Mouse (Mus musculus) limb, embryonic 14.5 days (tissue): ENCODE measurements around the gene Icam5. TPM values are rescaled to one million over a fixed set of nuclear protein-coding genes. Genes with fewer than 3 reads are reported as not detected.

Experiments
- ATAC-seq: fragments of 200-750 bp; cut with Nextera tagmentation; 2 replicates; pipeline ENCODE4 v1.8.0; 2017; ENCODE audit warnings: low read depth, moderate number of reproducible peaks, moderate TSS enrichment; ENCODE audit not compliant: low FRiP score
- DNase-seq: peaks from one replicate; pipeline ENCODE4 v3.0.0-alpha.2; 2015; ENCODE audit warnings: low spot score
- H3K27ac ChIP-seq: fragments of 300-500 bp; sonication (generic); replicated peaks from 2 replicates; pipeline ENCODE4 v1.5.1; 2014; ENCODE audit warnings: low read depth, mild to moderate bottlenecking, low read length, moderate library complexity, mixed read lengths
- H3K27me3 ChIP-seq: fragments of 300-500 bp; sonication (generic); 2 replicates; pipeline ENCODE4 v1.6.1; 2014; ENCODE audit warnings: low read length, mixed read lengths; ENCODE audit not compliant: control insufficient read depth, insufficient read depth
- H3K36me3 ChIP-seq: fragments of 300-500 bp; sonication (generic); 2 replicates; pipeline ENCODE4 v1.6.1; 2014; ENCODE audit warnings: mild to moderate bottlenecking, low read length, moderate library complexity, mixed read lengths; ENCODE audit not compliant: control insufficient read depth, insufficient read depth
- H3K4me1 ChIP-seq: fragments of 300-500 bp; sonication (generic); 2 replicates; pipeline ENCODE4 v1.6.1; 2014; ENCODE audit warnings: antibody characterized with exemption, low read length, mixed read lengths; ENCODE audit not compliant: control insufficient read depth, insufficient read depth
- H3K4me2 ChIP-seq: fragments of 300-500 bp; sonication (generic); replicated peaks from 2 replicates; pipeline ENCODE4 v1.6.1; 2014; ENCODE audit warnings: low read depth, mild to moderate bottlenecking, low read length, moderate library complexity; ENCODE audit not compliant: severe bottlenecking
- H3K4me3 ChIP-seq: fragments of 300-500 bp; sonication (generic); replicated peaks from 2 replicates; pipeline ENCODE4 v1.5.1; 2014; ENCODE audit warnings: low read length
- H3K9ac ChIP-seq: fragments of 300-500 bp; sonication (generic); 2 replicates; pipeline ENCODE4 v1.6.1; 2014; ENCODE audit warnings: mild to moderate bottlenecking, low read depth, low read length, moderate library complexity; ENCODE audit not compliant: severe bottlenecking
- H3K9me3 ChIP-seq: fragments of 300-500 bp; sonication (generic); 2 replicates; pipeline ENCODE4 v1.6.1; 2016; ENCODE audit warnings: low read length; ENCODE audit not compliant: control insufficient read depth
- POLR2A ChIP-seq: fragments of 200-500 bp; IDR thresholded peaks from 2 replicates; pipeline ENCODE4 v1.8.0; 2012; ENCODE audit warnings: inconsistent platforms, mild to moderate bottlenecking, moderate library complexity, borderline replicate concordance; ENCODE audit not compliant: insufficient read depth, insufficient read length; ENCODE audit errors: extremely low read depth
- WGBS: fragments of 180-500 bp; shearing (Covaris S2); extraction: QIAGEN DNeasy Blood & Tissue Kit; methylation state at CpG from one replicate; pipeline ENCODE4 v1.1.7; 2014; 5-methylcytosine and 5-hydroxymethylcytosine counted together
- polyA plus RNA-seq, 2 experiments: library from polyadenylated mRNA; depleted of rRNA in 1 of 2; stranded (reverse) in 1 of 2; unstranded in 1 of 2; fragments of >200 nt; fragmentation: Nextera tagmentation in 1 of 2; extraction: Ambion mirVana in 1 of 2; gene quantifications; 2 replicates each; pipeline versions ENCODE4 v1.2.1 to v1.2.3; 2012 to 2014

The Icam5 gene
- polyA plus RNA-seq, 2 experiments, result 0.11 to 0.34 TPM

DNA sequence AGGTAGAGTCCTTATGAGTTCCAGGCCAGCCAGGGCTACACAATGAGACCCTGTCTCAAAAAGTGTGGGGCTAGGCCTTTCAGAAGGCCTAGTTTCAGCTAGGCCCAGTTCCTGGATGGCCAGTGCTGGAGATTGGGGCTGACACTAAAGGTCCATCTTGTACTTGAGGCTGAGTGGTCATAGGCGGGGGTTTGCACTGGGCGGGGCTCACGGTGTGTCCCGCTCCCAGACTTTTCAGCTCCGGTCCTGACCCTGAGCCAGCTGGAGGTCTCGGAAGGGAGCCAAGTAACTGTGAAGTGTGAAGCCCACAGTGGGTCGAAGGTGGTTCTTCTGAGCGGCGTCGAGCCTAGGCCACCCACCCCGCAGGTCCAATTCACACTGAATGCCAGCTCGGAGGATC is 5.0 kb upstream of the Icam5 start:
- no peak for TF ChIP-seq POLR2A
- Histone ChIP-seq H3K4me3 (no peak overlapping the region), H3K27me3 (peaks cover 20% of the 10 kb centered on the region), H3K36me3 (no peaks in the 10 kb centered on the region), H3K4me1 (peaks cover 17% of the 10 kb centered on the region), H3K9ac (no peak overlapping the region), H3K9me3 (no peaks in the 10 kb centered on the region), H3K27ac (no peak overlapping the region), H3K4me2 (no peak overlapping the region)
- 77% methylated on average over 12 of the region's 12 CpGs for WGBS
- no peak for DNase-seq
- ATAC-seq, result no peak

GRCm38 (mm10) chr9:21027774-21028290 is 4.0 kb upstream of the Icam5 start:
- Histone ChIP-seq H3K4me1 (peaks cover 21% of the 10 kb centered on the region), H3K4me3 (no peak overlapping the region), H3K9me3 (no peaks in the 10 kb centered on the region), H3K36me3 (no peaks in the 10 kb centered on the region), H3K27ac (no peak overlapping the region), H3K4me2 (no peak overlapping the region), H3K9ac (no peak overlapping the region), H3K27me3 (peaks cover 29% of the 10 kb centered on the region)
- no peak for TF ChIP-seq POLR2A
- ATAC-seq, result no peak
- WGBS, result 40% methylated on average over 8 of the region's 8 CpGs
- DNase-seq, result no peak

GRCm38 (mm10) chr9:21028560-21029110 is 3.2 kb upstream of the Icam5 start:
- H3K27me3 ChIP-seq, result peaks cover 37% of the 10 kb centered on the region
- H3K9ac ChIP-seq, result no peak overlapping the region
- no peak overlapping the region for H3K27ac ChIP-seq
- H3K4me2 ChIP-seq, result no peak overlapping the region
- no peak overlapping the region for H3K4me3 ChIP-seq
- H3K9me3 ChIP-seq, result no peaks in the 10 kb centered on the region
- DNase-seq, result no peak
- no peaks in the 10 kb centered on the region for H3K36me3 ChIP-seq
- H3K4me1 ChIP-seq, result peaks cover 25% of the 10 kb centered on the region
- no peak for TF ChIP-seq POLR2A
- no peak for ATAC-seq
- WGBS, result 68% methylated on average over 6 of the region's 6 CpGs

GRCm38 (mm10) chr9:21029291-21030054 is 2.4 kb upstream of the Icam5 start, which contains the start of gene Icam4:
TSS of gene Icam4 (plus strand) at chr9:21029373.
- peaks cover 25% of the 10 kb centered on the region for H3K4me1 ChIP-seq
- no peaks in the 10 kb centered on the region for H3K36me3 ChIP-seq
- H3K9ac ChIP-seq, result peak within 1 kb of the TSS; percentile 9; the same call in 1 of the 2 replicates
- TF ChIP-seq POLR2A, result no peak
- H3K4me2 ChIP-seq, result peak within 1 kb of the TSS; percentile 92
- H3K27ac ChIP-seq, result no peak within 1 kb of the TSS
- WGBS, result 3% methylated on average over 36 of the region's 37 CpGs
- peaks cover 46% of the 10 kb centered on the region for H3K27me3 ChIP-seq
- no peaks in the 10 kb centered on the region for H3K9me3 ChIP-seq
- ATAC-seq, result no peak
- peak; percentile 58 for DNase-seq
- H3K4me3 ChIP-seq, result peak within 1 kb of the TSS; percentile 49

GRCm38 (mm10) chr9:21030055-21030600 is 1.7 kb upstream of the Icam5 start:
- Histone ChIP-seq H3K4me2 (peak overlapping the region; percentile 92), H3K4me3 (peak overlapping the region; percentile 49), H3K9me3 (no peaks in the 10 kb centered on the region), H3K9ac (no peak overlapping the region), H3K4me1 (peaks cover 25% of the 10 kb centered on the region), H3K27ac (no peak overlapping the region), H3K27me3 (peaks cover 52% of the 10 kb centered on the region), H3K36me3 (no peaks in the 10 kb centered on the region)
- ATAC-seq (no peak), DNase-seq (no peak)
- 21% methylated on average over 22 of the region's 22 CpGs for WGBS
- no peak for TF ChIP-seq POLR2A
